Mouse (Mus musculus) hindbrain, embryonic 14.5 days (tissue): ENCODE data around the gene B3gat3. TPM values are rescaled to one million over a fixed set of nuclear protein-coding genes. Genes with fewer than 3 reads are reported as not detected.

Source experiments
- ATAC-seq: fragments of 200-750 bp; cut with Nextera tagmentation; 2 replicates; pipeline ENCODE4 v1.8.0; 2017; ENCODE audit warnings: moderate number of reproducible peaks, mild to moderate bottlenecking, moderate TSS enrichment, moderate library complexity; ENCODE audit not compliant: low FRiP score
- DNase-seq: peaks from one replicate; pipeline ENCODE4 v3.0.0-alpha.2; 2015; ENCODE audit warnings: low spot score
- H3K27ac ChIP-seq: fragments of 300-500 bp; sonication (generic); 2 replicates; pipeline ENCODE4 v1.5.1; 2014; ENCODE audit warnings: mild to moderate bottlenecking, moderate library complexity
- H3K27me3 ChIP-seq: fragments of 300-500 bp; sonication (generic); 2 replicates; pipeline ENCODE4 v1.6.1; 2014; ENCODE audit warnings: mild to moderate bottlenecking, low read length, mixed read lengths; ENCODE audit not compliant: control insufficient read depth, insufficient read depth
- H3K36me3 ChIP-seq: fragments of 300-500 bp; sonication (generic); replicated peaks from 2 replicates; pipeline ENCODE4 v1.6.1; 2014; ENCODE audit not compliant: control insufficient read depth, insufficient read depth
- H3K4me1 ChIP-seq: fragments of 300-500 bp; sonication (generic); replicated peaks from 2 replicates; pipeline ENCODE4 v1.6.1; 2014; ENCODE audit warnings: antibody characterized with exemption, low read length, mixed read lengths; ENCODE audit not compliant: control insufficient read depth, insufficient read depth
- H3K4me2 ChIP-seq: fragments of 300-500 bp; sonication (generic); replicated peaks from 2 replicates; pipeline ENCODE4 v1.6.1; 2014; ENCODE audit warnings: mild to moderate bottlenecking, moderate library complexity
- H3K4me3 ChIP-seq: fragments of 300-500 bp; sonication (generic); replicated peaks from 2 replicates; pipeline ENCODE4 v1.5.1; 2014; ENCODE audit warnings: mild to moderate bottlenecking, low read length
- H3K9ac ChIP-seq: fragments of 300-500 bp; sonication (generic); 2 replicates; pipeline ENCODE4 v1.6.1; 2014
- H3K9me3 ChIP-seq: fragments of 300-500 bp; sonication (generic); 2 replicates; pipeline ENCODE4 v1.6.1; 2016; ENCODE audit warnings: low read length; ENCODE audit not compliant: control insufficient read depth
- WGBS: fragments of 180-500 bp; shearing (Covaris S2); extraction: QIAGEN DNeasy Blood & Tissue Kit; methylation state at CpG from one replicate; pipeline ENCODE4 v1.1.7; 2014; 5-methylcytosine and 5-hydroxymethylcytosine counted together
- polyA plus RNA-seq: library from polyadenylated mRNA; unstranded; fragments of >200 nt; fragmentation: Nextera tagmentation; extraction: Ambion mirVana; gene quantifications from 2 replicates; pipeline ENCODE4 v1.2.1, GENCODE M21; 2014

The B3gat3 gene
- polyA plus RNA-seq, 1 experiment from 2014 or later = 81.6 TPM

GRCm38 (mm10) chr19:8919684-8920072, 496 bp upstream of the B3gat3 start:
- H3K9ac ChIP-seq = peak overlapping the region; percentile 89; the same call in 1 of the 2 replicates
- no peak for DNase-seq
- H3K9me3 ChIP-seq = no peaks in the 10 kb centered on the region
- peaks cover 17% of the 10 kb centered on the region for H3K4me1 ChIP-seq
- H3K4me2 ChIP-seq = peak overlapping the region; percentile 69
- H3K4me3 ChIP-seq = peak overlapping the region; percentile 93
- H3K27ac ChIP-seq = peak overlapping the region; percentile 84
- WGBS = 73% methylated on average over 6 of the region's 6 CpGs
- no peaks in the 10 kb centered on the region for H3K27me3 ChIP-seq
- ATAC-seq = no peak
- peaks cover 38% of the 10 kb centered on the region for H3K36me3 ChIP-seq

- Histone ChIP-seq H3K27me3 (no peaks in the 10 kb centered on the region), H3K9me3 (no peaks in the 10 kb centered on the region), H3K9ac (peak overlapping the region; percentile 89), H3K36me3 (peaks cover 34% of the 10 kb centered on the region), H3K4me2 (peak overlapping the region; percentile 69), H3K4me3 (peak overlapping the region; percentile 93), H3K27ac (peak overlapping the region; percentile 84), H3K4me1 (peaks cover 17% of the 10 kb centered on the region)
- DNase-seq (peak; percentile 55), ATAC-seq (no peak; the same call in 1 of the 2 replicates)
- WGBS = 2% methylated on average over 6 of the region's 6 CpGs
These were observed 690 bp downstream of the B3gat3 start for GRCm38 (mm10) chr19:8920836-8921291.

GRCm38 (mm10) chr19:8921741-8922140, 1.6 kb downstream of the B3gat3 start:
- Histone ChIP-seq H3K9ac (peak overlapping the region; percentile 89), H3K27ac (no peak overlapping the region), H3K9me3 (no peaks in the 10 kb centered on the region), H3K36me3 (peaks cover 34% of the 10 kb centered on the region), H3K27me3 (no peaks in the 10 kb centered on the region), H3K4me3 (peak overlapping the region; percentile 93), H3K4me2 (peak overlapping the region; percentile 69), H3K4me1 (peaks cover 17% of the 10 kb centered on the region)
- 81% methylated on average over 9 of the region's 9 CpGs for WGBS
- no peak for DNase-seq
- no peak for ATAC-seq

- H3K36me3 ChIP-seq = peaks cover 36% of the 10 kb centered on the region
- H3K27ac ChIP-seq = no peak overlapping the region
- WGBS = 100% methylated on average over 2 of the region's 2 CpGs
- H3K9ac ChIP-seq = no peak overlapping the region
- no peak overlapping the region for H3K4me3 ChIP-seq
- DNase-seq = no peak
- no peaks in the 10 kb centered on the region for H3K27me3 ChIP-seq
- peaks cover 13% of the 10 kb centered on the region for H3K4me1 ChIP-seq
- no peak overlapping the region for H3K4me2 ChIP-seq
- ATAC-seq = no peak
- H3K9me3 ChIP-seq = no peaks in the 10 kb centered on the region
These were observed 6.6 kb downstream of the B3gat3 start for GRCm38 (mm10) chr19:8926766-8927165.

GRCm38 (mm10) chr19:8927891-8928525, 7.8 kb downstream of the B3gat3 start:
- Histone ChIP-seq H3K4me2 (no peak overlapping the region), H3K4me1 (peaks cover 11% of the 10 kb centered on the region; the same call in 1 of the 2 replicates), H3K9me3 (no peaks in the 10 kb centered on the region), H3K9ac (no peak overlapping the region), H3K27me3 (no peaks in the 10 kb centered on the region), H3K4me3 (no peak overlapping the region), H3K36me3 (peaks cover 34% of the 10 kb centered on the region), H3K27ac (no peak overlapping the region)
- 90% methylated on average over 12 of the region's 12 CpGs for WGBS
- DNase-seq (no peak), ATAC-seq (no peak)

- peak; percentile 56; the same call in 1 of the 2 replicates for ATAC-seq
- no peak overlapping the region for H3K27ac ChIP-seq
- no peak for DNase-seq
These were observed 8.6 kb downstream of the B3gat3 start for GRCm38 (mm10) chr19:8928689-8929223.

GRCm38 (mm10) chr19:8929224-8930088, 9.3 kb downstream of the B3gat3 start, which contains the start of the genes Rom1 and Eml3:
Rom1 (minus strand) TSS chr19:8929356.
Eml3 (plus strand) TSS chr19:8929552.
- ATAC-seq (peak; percentile 64), DNase-seq (peak; percentile 35)
- Histone ChIP-seq H3K4me3 (peak within 1 kb of the TSS; percentile 50), H3K36me3 (peaks cover 25% of the 10 kb centered on the region), H3K27ac (0 out of 2 replicates have a peak within 1 kb of the TSS, but pooled peaks have one; percentile 5), H3K4me1 (0 out of 2 replicates have a peak, but pooled peaks cover 11% of the 10 kb centered on the region), H3K27me3 (no peaks in the 10 kb centered on the region), H3K9ac (peak within 1 kb of the TSS; percentile 69), H3K9me3 (no peaks in the 10 kb centered on the region), H3K4me2 (peak within 1 kb of the TSS; percentile 73)
- 1% methylated on average over 63 of the region's 74 CpGs for WGBS

More at GRCm38 (mm10) chr19:8928689-8929223, 8.6 kb downstream of the B3gat3 start:
- Histone ChIP-seq H3K4me1 (peaks cover 11% of the 10 kb centered on the region; the same call in 1 of the 2 replicates), H3K4me2 (peak overlapping the region; percentile 73), H3K27me3 (no peaks in the 10 kb centered on the region), H3K4me3 (peak overlapping the region; percentile 50), H3K36me3 (peaks cover 29% of the 10 kb centered on the region), H3K9me3 (no peaks in the 10 kb centered on the region), H3K9ac (peak overlapping the region; percentile 69)
- 22% methylated on average over 16 of the region's 16 CpGs for WGBS

- 0 out of 2 replicates have a peak, but pooled peaks cover 11% of the 10 kb centered on the region for H3K4me1 ChIP-seq
- ATAC-seq (no peak), DNase-seq (no peak)
- H3K4me2 ChIP-seq = peak overlapping the region; percentile 73
- H3K9ac ChIP-seq = peak overlapping the region; percentile 69
- no peak overlapping the region for H3K27ac ChIP-seq
- WGBS = 17% methylated on average over 11 of the region's 11 CpGs
- H3K9me3 ChIP-seq = no peaks in the 10 kb centered on the region
- no peaks in the 10 kb centered on the region for H3K27me3 ChIP-seq
- H3K36me3 ChIP-seq = peaks cover 25% of the 10 kb centered on the region
- H3K4me3 ChIP-seq = peak overlapping the region; percentile 50
These were observed 9.9 kb downstream of the B3gat3 start for GRCm38 (mm10) chr19:8930117-8930516.
